Mouse (Mus musculus) retina, adult 2 months (tissue): Measurements from ENCODE around the gene D11Wsu47e.
"Not testable (repeated sequence)": the region's sequence is repeated elsewhere in the genome, so short reads cannot be mapped to it uniquely, and the experiment has no call there.

Experiments
- DNase-seq: peaks from one replicate; pipeline ENCODE4 v3.0.0-alpha.2; 2012; ENCODE audit warnings: low read depth, low spot score

The D11Wsu47e gene

DNA sequence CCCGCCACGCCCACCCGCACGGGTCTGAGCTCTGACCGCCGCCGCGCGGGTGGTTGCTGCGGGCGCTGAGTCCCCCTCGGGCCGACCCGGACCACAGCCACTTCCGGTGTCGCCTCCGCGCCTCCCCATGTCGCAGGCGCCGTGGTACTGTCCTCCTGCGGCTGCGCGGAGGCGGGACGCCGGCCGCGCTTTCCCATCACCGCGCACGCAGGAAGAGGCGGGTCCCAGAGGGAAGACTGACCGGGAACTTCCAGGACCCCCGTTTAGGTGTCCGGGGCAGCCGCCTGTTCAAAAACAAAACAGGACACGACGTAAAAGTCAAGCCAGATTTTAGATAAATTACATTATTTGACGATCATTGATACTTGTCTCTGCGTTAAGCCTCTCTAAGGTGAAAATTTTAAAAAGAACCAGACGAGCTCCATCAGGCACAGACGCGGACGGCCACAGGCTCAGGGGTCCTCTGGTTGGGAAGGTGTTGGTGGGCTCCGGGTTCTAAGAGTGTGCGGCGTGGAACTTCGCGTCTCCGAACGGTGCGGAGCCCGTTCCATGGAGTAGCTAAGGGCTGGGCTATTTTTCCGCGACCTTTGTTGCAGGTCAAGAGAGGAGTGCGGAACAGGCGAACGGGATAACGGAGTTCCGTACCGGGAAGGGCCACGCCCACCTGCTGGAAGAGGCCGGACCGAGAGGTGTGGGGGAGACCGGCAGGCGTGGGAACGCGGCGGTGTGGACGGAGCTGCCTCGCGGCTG, at the start of gene D11Wsu47e, which contains the start of gene Fam104a:
Gene D11Wsu47e, plus strand, starts transcription at position 456 of the 750 bp plus-strand sequence.
Gene Fam104a, minus strand, starts transcription at position 199 of the 750 bp plus-strand sequence.
- peak; percentile 93 for DNase-seq

- no peak for DNase-seq
Measured at GRCm38 (mm10) chr11:113634699-113635121, 49.5 kb upstream of the D11Wsu47e start.

GRCm38 (mm10) chr11:113638680-113639079, 45.5 kb upstream of the D11Wsu47e start:
- no peak for DNase-seq

DNA sequence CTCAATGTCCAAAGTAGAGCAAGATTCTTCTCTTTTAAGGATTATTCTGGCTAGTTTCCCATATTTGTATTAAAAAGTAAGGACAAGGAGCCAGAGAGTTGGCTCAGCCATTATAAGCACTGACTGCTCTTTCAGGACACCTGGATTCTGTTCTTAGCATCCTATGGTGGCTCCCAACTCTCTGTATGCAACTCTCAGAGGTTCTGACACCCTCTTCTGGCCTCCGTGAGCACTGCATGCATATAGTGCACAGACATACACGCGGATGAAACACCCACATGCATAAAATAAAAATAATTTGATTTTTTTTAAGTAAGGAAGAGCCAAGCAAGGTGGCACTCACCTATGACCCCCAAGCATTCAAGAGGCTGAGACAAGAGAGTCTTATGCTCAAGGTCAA, 39.0 kb upstream of the D11Wsu47e start:
- DNase-seq = no peak

DNA sequence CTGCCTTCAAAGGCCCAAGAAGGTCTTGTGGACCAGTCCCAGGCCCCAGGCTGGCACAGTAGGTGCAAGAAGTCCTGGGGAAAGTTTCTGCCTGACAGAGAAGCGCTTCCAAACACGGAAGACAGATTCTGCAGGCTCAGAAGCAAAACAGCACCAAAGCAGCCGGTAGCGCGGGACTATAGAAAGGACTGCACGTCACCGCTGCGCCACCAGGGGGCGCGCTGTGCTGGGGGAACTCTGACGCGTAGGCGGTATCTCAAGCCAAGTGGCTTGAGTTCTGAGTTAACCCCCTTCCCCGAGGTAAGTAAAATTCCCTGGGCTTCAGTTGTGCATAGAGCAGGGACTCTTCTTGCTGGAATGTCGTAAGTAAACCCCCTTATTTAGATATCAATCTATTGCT, 36.1 kb upstream of the D11Wsu47e start:
- peak; percentile 60 for DNase-seq

DNA sequence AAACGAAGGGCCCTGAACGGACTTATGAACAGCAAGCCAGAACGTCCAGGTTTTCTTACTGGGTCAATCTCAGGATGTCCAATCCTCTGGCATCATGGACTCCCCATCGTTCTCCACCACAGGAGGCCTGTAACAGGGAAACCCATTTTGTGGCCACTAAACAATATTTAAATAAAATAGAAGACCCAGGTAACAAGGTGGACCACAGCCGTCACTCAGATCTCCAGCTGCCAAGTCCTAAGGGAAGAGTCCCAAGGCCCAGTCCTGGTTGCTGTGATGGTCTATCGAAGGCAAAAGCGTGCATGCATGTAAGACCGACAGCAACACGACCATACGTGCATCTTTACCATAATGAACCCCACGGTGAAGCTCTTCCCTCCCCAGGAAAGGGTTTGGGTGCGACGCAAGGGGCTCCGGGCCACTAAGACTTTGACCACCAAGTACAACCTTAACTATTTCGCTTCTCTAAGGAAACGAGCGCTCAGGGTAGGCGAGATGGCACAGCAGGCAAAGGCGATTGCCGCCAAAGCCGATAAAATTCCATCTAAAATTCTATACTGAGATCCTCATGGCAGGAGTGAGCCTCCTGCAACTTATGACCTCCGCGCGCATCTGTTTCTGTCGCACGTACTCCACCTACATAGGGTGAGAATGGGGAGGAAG, 35.4 kb upstream of the D11Wsu47e start, which contains the start of gene Cog1:
Gene Cog1, plus strand, starts transcription at position 480 of the 663 bp plus-strand sequence.
- no peak for DNase-seq

DNA sequence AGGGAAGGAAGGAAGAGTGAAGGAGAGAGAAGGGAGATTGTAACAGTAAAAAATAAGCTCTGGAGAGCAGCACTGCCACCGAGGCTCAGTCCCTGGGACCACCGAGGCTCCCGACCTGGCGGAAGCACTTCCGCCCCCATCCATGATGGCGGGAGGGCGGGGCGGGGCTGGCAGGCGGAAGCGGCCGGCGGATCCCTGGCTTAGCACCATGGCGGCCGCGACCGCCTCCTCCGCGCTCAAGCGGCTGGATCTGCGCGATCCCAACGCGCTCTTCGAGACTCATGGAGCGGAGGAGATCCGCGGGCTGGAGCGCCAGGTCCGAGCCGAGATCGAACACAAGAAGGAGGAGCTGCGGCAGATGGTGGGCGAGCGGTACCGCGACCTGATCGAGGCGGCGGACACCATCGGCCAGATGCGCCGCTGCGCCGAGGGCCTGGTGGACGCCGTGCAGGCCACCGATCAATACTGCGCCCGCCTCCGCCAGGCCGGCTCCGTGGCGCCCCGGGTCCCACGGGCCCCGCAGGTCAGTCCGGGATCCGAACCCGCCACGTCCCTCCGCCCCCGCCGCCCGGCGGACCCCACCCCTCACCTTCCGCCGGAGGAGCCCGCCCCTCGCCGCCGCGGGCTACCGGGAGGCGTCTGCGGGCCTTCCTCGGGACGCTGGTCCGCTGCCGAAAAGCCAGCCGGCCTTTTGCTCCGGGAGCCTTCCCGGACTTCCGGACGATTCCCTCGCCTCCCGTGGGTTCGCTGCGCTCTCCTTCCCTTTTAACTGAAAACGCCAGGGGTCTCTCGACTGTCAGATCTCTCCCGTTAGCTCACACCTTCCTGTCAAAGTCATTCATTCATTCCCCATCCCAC, 34.6 kb upstream of the D11Wsu47e start, which contains the start of gene Slc39a11:
Gene Slc39a11, minus strand, starts transcription at position 727 of the 858 bp plus-strand sequence.
- DNase-seq = peak; percentile 54

- no peak for DNase-seq
Measured at GRCm38 (mm10) chr11:113651206-113651906, 32.9 kb upstream of the D11Wsu47e start.

DNA sequence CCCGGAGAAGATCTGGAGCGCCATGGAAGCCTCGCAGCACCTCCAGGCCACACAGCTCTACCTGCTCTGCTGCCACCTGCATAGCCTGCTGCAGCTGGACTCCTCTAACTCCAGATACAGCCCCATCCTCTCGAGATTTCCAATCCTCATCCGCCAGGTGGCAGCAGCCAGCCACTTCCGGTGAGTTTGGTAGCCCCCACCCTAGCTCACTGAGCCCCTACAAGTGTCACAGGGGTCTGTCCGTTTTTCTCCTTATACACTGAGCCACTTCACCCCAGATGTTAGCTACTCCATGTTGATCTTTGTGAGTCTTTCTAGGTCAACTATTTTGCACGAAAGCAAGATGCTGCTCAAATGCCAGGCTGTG, 32.3 kb upstream of the D11Wsu47e start:
- no peak for DNase-seq

DNA sequence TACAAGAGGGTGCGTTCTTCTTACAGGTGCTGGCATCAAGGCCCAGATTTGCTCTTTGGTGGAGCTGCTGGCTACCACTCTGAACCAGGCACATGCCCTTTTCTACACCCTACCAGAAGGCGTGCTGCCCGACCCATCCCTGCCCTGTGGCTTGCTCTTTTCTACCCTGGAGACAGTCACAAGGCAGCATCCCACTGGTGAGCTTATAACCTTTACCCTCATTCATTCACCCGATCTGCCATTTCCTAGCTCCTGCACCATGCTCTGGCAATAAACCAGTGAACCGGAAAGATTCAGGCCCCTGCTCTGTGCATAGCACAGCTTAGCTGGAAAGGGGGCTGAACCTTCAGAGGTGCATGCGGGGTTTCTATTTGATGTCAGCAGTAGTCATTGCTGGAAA, 31.7 kb upstream of the D11Wsu47e start:
- no peak for DNase-seq

DNA sequence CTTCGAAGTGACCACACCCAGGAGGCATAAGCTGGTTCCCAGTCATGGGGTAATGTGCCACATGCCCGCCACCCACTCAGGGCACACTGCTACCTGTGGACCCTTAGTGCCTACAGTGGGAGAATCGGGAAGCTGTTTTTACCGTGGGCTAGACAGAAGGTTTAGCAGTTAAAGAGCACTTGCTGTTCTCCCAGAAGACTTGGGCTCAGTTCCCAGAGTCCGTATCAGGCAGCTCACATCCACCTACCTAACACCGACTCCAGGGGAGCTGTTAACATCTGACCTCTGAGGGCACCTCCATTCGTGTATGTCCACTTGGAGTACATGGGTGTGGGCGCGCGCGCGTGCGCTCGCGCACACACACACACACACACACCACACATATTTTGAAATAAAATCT, 30.1 kb upstream of the D11Wsu47e start:
- no peak for DNase-seq

GRCm38 (mm10) chr11:113654561-113655270, 29.5 kb upstream of the D11Wsu47e start:
- no peak for DNase-seq

GRCm38 (mm10) chr11:113656511-113656932, 27.7 kb upstream of the D11Wsu47e start:
- no peak for DNase-seq

- no peak for DNase-seq
Measured at GRCm38 (mm10) chr11:113657221-113657620, 27.0 kb upstream of the D11Wsu47e start.

DNA sequence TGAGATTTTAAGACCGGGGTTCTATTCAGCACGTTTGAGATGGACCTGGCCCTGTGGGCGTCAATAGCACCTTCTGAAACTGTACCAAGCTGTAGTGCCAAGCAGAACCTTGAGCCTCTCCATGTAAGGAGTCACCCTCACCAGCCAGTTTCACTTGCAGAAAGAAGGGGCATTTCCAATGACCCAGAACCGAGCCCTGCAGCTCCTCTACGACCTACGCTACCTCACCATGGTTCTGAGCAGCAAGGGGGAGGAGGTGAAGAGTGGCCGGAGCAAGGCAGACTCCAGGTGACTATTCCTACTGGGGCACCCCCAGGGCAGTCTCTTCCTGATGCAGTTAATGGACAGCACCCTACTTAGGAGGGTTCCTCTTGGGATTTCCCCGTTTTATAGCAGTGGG, 25.9 kb upstream of the D11Wsu47e start:
- DNase-seq = no peak

- DNase-seq = no peak
Measured at GRCm38 (mm10) chr11:113658763-113659162, 25.4 kb upstream of the D11Wsu47e start.

- not testable (repeated sequence) for DNase-seq
Measured at GRCm38 (mm10) chr11:113660213-113660612, 24.0 kb upstream of the D11Wsu47e start.

- no peak for DNase-seq
Measured at GRCm38 (mm10) chr11:113660940-113661339, 23.3 kb upstream of the D11Wsu47e start.

GRCm38 (mm10) chr11:113661835-113662351, 22.3 kb upstream of the D11Wsu47e start:
- DNase-seq = no peak

DNA sequence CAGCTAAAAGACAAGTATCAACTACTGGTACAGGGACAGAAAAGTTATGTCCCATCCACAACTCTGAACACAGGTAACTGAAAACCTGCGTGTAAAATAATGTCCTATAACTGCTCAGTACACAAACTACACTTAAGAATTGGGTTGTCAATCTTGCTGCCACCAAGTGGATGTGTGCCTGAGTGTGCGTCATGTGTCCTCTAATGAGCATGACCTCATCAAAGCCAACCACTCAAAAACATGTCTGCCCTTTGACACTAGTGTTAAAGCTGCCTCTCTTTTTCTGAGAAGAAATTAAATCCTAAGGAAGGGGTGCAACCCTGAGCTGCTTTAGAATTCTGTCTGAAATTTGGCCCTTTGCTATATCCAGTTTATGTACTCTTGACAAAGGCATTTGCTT, 19.9 kb upstream of the D11Wsu47e start:
- DNase-seq = no peak
